Mouse (Mus musculus): ENCODE data around the gene Ccdc154.

DNA sequence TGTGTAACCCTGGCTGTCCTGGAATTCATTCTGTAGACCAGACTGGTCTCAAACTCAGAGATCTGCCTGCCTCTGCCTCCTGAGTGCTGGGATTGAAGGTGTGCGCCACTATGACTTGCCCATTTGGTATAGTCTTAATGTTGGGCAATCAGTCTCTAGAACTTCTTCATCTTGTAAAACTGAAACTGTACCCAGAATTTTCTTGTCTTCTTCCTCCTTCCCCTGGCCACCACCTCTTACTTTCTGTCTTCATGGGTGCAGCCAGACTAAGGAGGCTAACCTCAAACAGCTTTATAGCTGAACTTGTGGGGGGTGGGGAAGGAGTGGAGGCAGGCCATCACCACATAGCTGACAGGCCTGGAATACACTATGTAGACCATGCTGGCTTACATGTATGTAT is 23.5 kb upstream of the Ccdc154 start:
- TF ChIP-seq SIN3A (IDR thresholded peaks at IDR 0.05; ENCODE audit: low read length): no peak
- no peak for TF ChIP-seq POLR2A (IDR thresholded peaks at IDR 0.05; ENCODE audit: low read depth, low read length)
- TF ChIP-seq KAT2A (IDR thresholded peaks at IDR 0.05; ENCODE audit: insufficient replicate concordance, low read length): no peak
- no peak for TF ChIP-seq MAZ (IDR thresholded peaks at IDR 0.05; ENCODE audit: low read depth, low read length)
- TF ChIP-seq CTCF (conservative IDR thresholded peaks at IDR 0.05 in 1 of 2, IDR thresholded peaks at IDR 0.05 in 1 of 2; ENCODE audit: low read depth in 2 of 2, low read length in 2 of 2): no peak
- no peak for TF ChIP-seq UBTF (IDR thresholded peaks at IDR 0.05; ENCODE audit: low read depth, low read length)

All from CH12.LX (cell line).